Mouse (Mus musculus) limb, embryonic 11.5 days (tissue): ENCODE measurements around the gene Foxg1. TPM values are rescaled to one million over a fixed set of nuclear protein-coding genes. Genes with fewer than 3 reads are reported as not detected.

Source experiments
- ATAC-seq: fragments of 200-750 bp; cut with Nextera tagmentation; 2 replicates; pipeline ENCODE4 v1.8.0; 2017; ENCODE audit warnings: low read depth; ENCODE audit not compliant: insufficient number of reproducible peaks, low FRiP score, low TSS enrichment
- DNase-seq: peaks from one replicate; pipeline ENCODE4 v3.0.0-alpha.2; 2015; ENCODE audit warnings: low spot score
- H3K27ac ChIP-seq: fragments of 300-500 bp; sonication (generic); replicated peaks from 2 replicates; pipeline ENCODE4 v1.5.1; 2014; ENCODE audit warnings: low read depth, mild to moderate bottlenecking, low read length
- H3K27me3 ChIP-seq: fragments of 300-500 bp; sonication (generic); 2 replicates; pipeline ENCODE4 v1.6.1; 2014; ENCODE audit warnings: mild to moderate bottlenecking, low read length, mixed read lengths; ENCODE audit not compliant: control insufficient read depth, insufficient read depth
- H3K36me3 ChIP-seq: fragments of 300-500 bp; sonication (generic); 2 replicates; pipeline ENCODE4 v1.6.1; 2014; ENCODE audit warnings: mild to moderate bottlenecking, low read length, moderate library complexity, mixed read lengths; ENCODE audit not compliant: control insufficient read depth, insufficient read depth
- H3K4me1 ChIP-seq: fragments of 300-500 bp; sonication (generic); 2 replicates; pipeline ENCODE4 v1.6.1; 2014; ENCODE audit warnings: low read length, mixed read lengths; ENCODE audit not compliant: control insufficient read depth, insufficient read depth
- H3K4me2 ChIP-seq: fragments of 300-500 bp; sonication (generic); 2 replicates; pipeline ENCODE4 v1.6.1; 2014; ENCODE audit warnings: low read depth, mild to moderate bottlenecking, moderate library complexity; ENCODE audit not compliant: severe bottlenecking
- H3K4me3 ChIP-seq: fragments of 300-500 bp; sonication (generic); 2 replicates; pipeline ENCODE4 v1.5.1; 2014; ENCODE audit warnings: low read depth, low read length
- H3K9ac ChIP-seq: fragments of 300-500 bp; sonication (generic); 2 replicates; pipeline ENCODE4 v1.6.1; 2014; ENCODE audit warnings: mild to moderate bottlenecking, low read length
- H3K9me3 ChIP-seq: fragments of 300-500 bp; sonication (generic); 2 replicates; pipeline ENCODE4 v1.6.1; 2016; ENCODE audit warnings: low read length; ENCODE audit not compliant: control insufficient read depth
- WGBS: fragments of 180-500 bp; shearing (Covaris S2); extraction: QIAGEN DNeasy Blood & Tissue Kit; methylation state at CpG from one replicate; pipeline ENCODE4 v1.1.7; 2014; 5-methylcytosine and 5-hydroxymethylcytosine counted together
- polyA plus RNA-seq: library from polyadenylated mRNA; unstranded; fragments of >200 nt; fragmentation: Nextera tagmentation; extraction: Ambion mirVana; gene quantifications from 2 replicates; pipeline ENCODE4 v1.2.1, GENCODE M21; 2014

Gene Foxg1
- polyA plus RNA-seq, 1 experiment from 2014 or later, result not detected

- peak; percentile 42 for DNase-seq
- no peak for ATAC-seq
- no peak overlapping the region for H3K27ac ChIP-seq
These were observed 1.9 kb downstream of the Foxg1 start for GRCm38 (mm10) chr12:49384295-49384875.

DNA sequence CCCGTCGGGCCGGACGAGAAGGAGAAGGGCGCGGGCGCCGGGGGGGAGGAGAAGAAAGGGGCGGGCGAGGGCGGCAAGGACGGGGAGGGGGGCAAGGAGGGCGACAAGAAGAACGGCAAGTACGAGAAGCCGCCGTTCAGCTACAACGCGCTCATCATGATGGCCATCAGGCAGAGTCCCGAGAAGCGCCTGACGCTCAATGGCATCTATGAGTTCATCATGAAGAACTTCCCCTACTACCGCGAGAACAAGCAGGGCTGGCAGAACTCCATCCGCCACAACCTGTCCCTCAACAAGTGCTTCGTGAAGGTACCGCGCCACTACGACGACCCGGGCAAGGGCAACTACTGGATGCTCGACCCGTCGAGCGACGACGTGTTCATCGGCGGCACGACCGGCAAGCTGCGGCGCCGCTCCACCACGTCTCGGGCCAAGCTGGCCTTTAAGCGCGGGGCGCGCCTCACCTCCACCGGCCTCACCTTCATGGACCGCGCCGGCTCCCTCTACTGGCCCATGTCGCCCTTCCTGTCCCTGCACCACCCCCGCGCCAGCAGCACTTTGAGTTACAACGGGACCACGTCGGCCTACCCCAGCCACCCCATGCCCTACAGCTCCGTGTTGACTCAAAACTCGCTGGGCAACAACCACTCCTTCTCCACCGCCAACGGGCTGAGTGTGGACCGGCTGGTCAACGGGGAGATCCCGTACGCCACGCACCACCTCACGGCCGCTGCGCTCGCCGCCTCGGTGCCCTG is 2.6 kb downstream of the Foxg1 start, which contains the start of gene Gm43517:
TSS of gene Gm43517 (plus strand) at position 299 of the 755 bp plus-strand sequence.
- H3K9ac ChIP-seq, result no peak within 1 kb of the TSS

More at GRCm38 (mm10) chr12:49384295-49384875, 1.9 kb downstream of the Foxg1 start:
- H3K27me3 ChIP-seq, result peaks cover 68% of the 10 kb centered on the region
- WGBS, result 2% methylated on average over 29 of the region's 66 CpGs
- H3K9ac ChIP-seq, result no peak overlapping the region
- no peaks in the 10 kb centered on the region for H3K9me3 ChIP-seq
- H3K4me3 ChIP-seq, result peak overlapping the region; percentile 32
- no peaks in the 10 kb centered on the region for H3K36me3 ChIP-seq
- H3K4me2 ChIP-seq, result peak overlapping the region; percentile 56; the same call in 1 of the 2 replicates
- H3K4me1 ChIP-seq, result no peaks in the 10 kb centered on the region

DNA sequence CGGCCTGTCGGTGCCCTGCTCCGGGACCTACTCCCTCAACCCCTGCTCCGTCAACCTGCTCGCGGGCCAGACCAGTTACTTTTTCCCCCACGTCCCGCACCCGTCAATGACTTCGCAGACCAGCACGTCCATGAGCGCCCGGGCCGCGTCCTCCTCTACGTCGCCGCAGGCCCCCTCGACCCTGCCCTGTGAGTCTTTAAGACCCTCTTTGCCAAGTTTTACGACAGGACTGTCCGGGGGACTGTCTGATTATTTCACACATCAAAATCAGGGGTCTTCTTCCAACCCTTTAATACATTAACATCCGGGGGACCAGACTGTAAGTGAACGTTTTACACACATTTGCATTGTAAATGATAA is 3.2 kb downstream of the Foxg1 start:
- no peaks in the 10 kb centered on the region for H3K9me3 ChIP-seq
- H3K36me3 ChIP-seq, result no peaks in the 10 kb centered on the region
- ATAC-seq (no peak), DNase-seq (peak; percentile 61)
- no peak overlapping the region for H3K4me3 ChIP-seq
- no peak overlapping the region for H3K27ac ChIP-seq
- H3K27me3 ChIP-seq, result peaks cover 65% of the 10 kb centered on the region
- no peak overlapping the region for H3K9ac ChIP-seq
- no peaks in the 10 kb centered on the region for H3K4me1 ChIP-seq
- WGBS, result under 1% methylated on average over 23 of the region's 23 CpGs
- no peak overlapping the region for H3K4me2 ChIP-seq

More for the DNA sequence above, 2.6 kb downstream of the Foxg1 start, which contains the start of gene Gm43517:
- WGBS, result 1% methylated on average over 69 of the region's 75 CpGs
- Histone ChIP-seq H3K4me3 (peak within 1 kb of the TSS; percentile 32), H3K27me3 (peaks cover 67% of the 10 kb centered on the region), H3K4me1 (no peaks in the 10 kb centered on the region), H3K9me3 (no peaks in the 10 kb centered on the region), H3K4me2 (peak within 1 kb of the TSS; percentile 56), H3K36me3 (no peaks in the 10 kb centered on the region), H3K27ac (no peak within 1 kb of the TSS)
- ATAC-seq, result no peak; the same call in 1 of the 2 replicates
- DNase-seq, result peak; percentile 62

DNA sequence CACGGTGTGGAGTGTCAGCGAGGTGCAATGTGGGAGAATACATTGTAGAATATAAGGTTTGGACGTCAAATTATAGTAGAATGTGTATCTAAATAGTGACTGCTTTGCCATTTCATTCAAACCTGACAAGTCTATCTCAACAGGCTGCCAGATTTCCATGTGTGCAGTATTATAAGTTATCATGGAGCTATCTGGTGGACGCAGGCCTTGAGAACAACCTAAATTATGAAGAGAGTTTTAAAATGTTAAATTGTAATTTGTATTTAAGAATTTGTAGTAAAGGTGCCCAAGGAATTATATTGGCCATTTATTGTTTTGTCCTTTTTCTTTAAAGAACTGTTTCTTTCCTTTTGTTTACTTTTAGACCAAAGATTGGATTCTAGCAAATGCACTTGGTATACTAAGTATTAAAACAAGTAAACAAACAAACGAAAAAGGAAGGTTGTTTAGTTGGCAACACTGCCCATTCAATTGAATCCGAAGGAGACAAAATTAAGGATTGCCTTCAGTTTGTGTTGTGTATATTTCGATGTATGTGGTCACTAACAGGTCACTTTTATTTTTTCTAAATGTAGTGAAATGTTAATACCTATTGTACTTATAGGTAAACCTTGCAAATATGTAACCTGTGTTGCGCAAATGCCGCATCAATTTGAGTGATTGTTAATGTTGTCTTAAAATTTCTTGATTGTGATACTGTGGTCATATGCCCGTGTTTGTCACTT is 3.8 kb downstream of the Foxg1 start:
- Histone ChIP-seq H3K4me2 (no peak overlapping the region), H3K9ac (no peak overlapping the region), H3K27me3 (peaks cover 65% of the 10 kb centered on the region), H3K36me3 (no peaks in the 10 kb centered on the region), H3K9me3 (no peaks in the 10 kb centered on the region), H3K27ac (no peak overlapping the region), H3K4me3 (no peak overlapping the region), H3K4me1 (no peaks in the 10 kb centered on the region)
- WGBS, result 11% methylated on average over 10 of the region's 10 CpGs
- ATAC-seq, result no peak
- no peak for DNase-seq

DNA sequence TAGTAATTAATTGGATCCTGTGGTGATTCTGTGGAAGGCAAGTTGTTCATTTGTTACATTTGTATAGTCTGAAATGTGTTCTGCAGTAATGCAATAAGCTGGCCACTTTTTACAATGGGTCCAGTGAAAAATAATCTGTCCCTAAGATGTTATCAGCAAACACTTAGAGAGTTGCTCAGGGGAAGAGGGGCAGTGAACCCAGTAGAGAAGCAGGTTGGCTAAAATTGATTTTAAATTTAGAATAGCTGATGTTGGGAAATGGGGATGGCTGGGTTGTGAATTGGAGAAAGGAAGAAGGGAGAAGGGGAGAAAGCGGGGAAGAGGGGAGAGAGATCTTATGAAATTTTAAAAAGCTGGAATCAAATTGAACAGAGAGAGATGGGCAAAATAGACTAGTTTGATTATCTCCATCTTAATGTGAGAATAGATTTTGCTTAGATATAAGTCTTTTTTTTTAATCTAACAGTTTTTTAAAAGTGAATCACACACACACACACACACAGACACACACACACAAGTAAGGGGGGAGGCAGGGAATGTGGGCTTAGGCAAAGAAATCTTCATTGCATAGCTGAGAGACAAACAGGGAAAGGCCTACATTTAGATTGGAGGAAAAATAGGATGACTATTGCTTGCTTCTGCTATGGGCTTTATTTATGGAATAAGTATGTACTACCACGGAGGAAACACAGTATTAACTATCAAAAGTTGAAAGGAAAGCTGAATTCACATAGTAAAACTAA is 5.6 kb downstream of the Foxg1 start:
- H3K4me1 ChIP-seq, result no peaks in the 10 kb centered on the region
- no peak overlapping the region for H3K27ac ChIP-seq

GRCm38 (mm10) chr12:49389666-49390065 is 7.2 kb downstream of the Foxg1 start:
- no peaks in the 10 kb centered on the region for H3K9me3 ChIP-seq
- H3K4me1 ChIP-seq, result no peaks in the 10 kb centered on the region
- DNase-seq, result no peak
- 2% methylated on average over 5 of the region's 5 CpGs for WGBS
- no peak overlapping the region for H3K4me2 ChIP-seq
- ATAC-seq, result no peak
- H3K4me3 ChIP-seq, result no peak overlapping the region
- no peaks in the 10 kb centered on the region for H3K36me3 ChIP-seq
- H3K27ac ChIP-seq, result no peak overlapping the region
- H3K27me3 ChIP-seq, result peaks cover 59% of the 10 kb centered on the region
- no peak overlapping the region for H3K9ac ChIP-seq

More for the DNA sequence above, 5.6 kb downstream of the Foxg1 start:
- ATAC-seq (no peak), DNase-seq (no peak)
- 8% methylated on average over 2 of the region's 2 CpGs for WGBS
- H3K4me3 ChIP-seq, result no peak overlapping the region
- no peaks in the 10 kb centered on the region for H3K9me3 ChIP-seq
- H3K27me3 ChIP-seq, result peaks cover 66% of the 10 kb centered on the region
- no peak overlapping the region for H3K4me2 ChIP-seq
- no peak overlapping the region for H3K9ac ChIP-seq
- H3K36me3 ChIP-seq, result no peaks in the 10 kb centered on the region

- Histone ChIP-seq H3K27me3 (peaks cover 59% of the 10 kb centered on the region), H3K27ac (no peak overlapping the region), H3K9ac (no peak overlapping the region), H3K4me1 (no peaks in the 10 kb centered on the region), H3K4me3 (no peak overlapping the region), H3K36me3 (no peaks in the 10 kb centered on the region), H3K4me2 (no peak overlapping the region), H3K9me3 (no peaks in the 10 kb centered on the region)
- DNase-seq (no peak), ATAC-seq (no peak)
- WGBS, result 1% methylated on average over 13 of the region's 13 CpGs
These were observed 7.8 kb downstream of the Foxg1 start for GRCm38 (mm10) chr12:49390257-49390656.

- H3K4me2 ChIP-seq, result no peak overlapping the region; the same call in 1 of the 2 replicates
- ATAC-seq, result no peak
- no peaks in the 10 kb centered on the region for H3K36me3 ChIP-seq
- H3K27ac ChIP-seq, result no peak overlapping the region
- WGBS, result under 1% methylated on average over 9 of the region's 9 CpGs
- no peak overlapping the region for H3K9ac ChIP-seq
- H3K4me3 ChIP-seq, result no peak overlapping the region
- DNase-seq, result no peak
- H3K9me3 ChIP-seq, result no peaks in the 10 kb centered on the region
- H3K4me1 ChIP-seq, result no peaks in the 10 kb centered on the region
- peaks cover 56% of the 10 kb centered on the region for H3K27me3 ChIP-seq
These were observed 8.5 kb downstream of the Foxg1 start for GRCm38 (mm10) chr12:49390926-49391304.
